Mouse (Mus musculus): ENCODE results near the gene Stxbp1.

Gene Stxbp1

GRCm38 (mm10) chr2:32846805-32847467 is at the start of gene Stxbp1:
Gene Stxbp1, minus strand, starts transcription at chr2:32847245.
- peak; percentile 85 for DNase-seq (ENCODE audit: low spot score)

GRCm38 (mm10) chr2:32896507-32897147 is 49.6 kb upstream of the Stxbp1 start:
- DNase-seq (ENCODE audit: low spot score), result no peak

GRCm38 (mm10) chr2:32895606-32896106 is 48.6 kb upstream of the Stxbp1 start:
- DNase-seq (ENCODE audit: low spot score), result no peak

- no peak for DNase-seq (ENCODE audit: low spot score)
Observed at GRCm38 (mm10) chr2:32894097-32894496, 47.1 kb upstream of the Stxbp1 start.

- no peak for DNase-seq (ENCODE audit: low spot score)
Observed at GRCm38 (mm10) chr2:32892490-32892889, 45.4 kb upstream of the Stxbp1 start.

- no peak for DNase-seq (ENCODE audit: low spot score)
Observed at GRCm38 (mm10) chr2:32891278-32891677, 44.2 kb upstream of the Stxbp1 start.

- no peak for DNase-seq (ENCODE audit: low spot score)
Observed at GRCm38 (mm10) chr2:32890280-32890679, 43.2 kb upstream of the Stxbp1 start.

- no peak for DNase-seq (ENCODE audit: low spot score)
Observed at GRCm38 (mm10) chr2:32888551-32888950, 41.5 kb upstream of the Stxbp1 start.

GRCm38 (mm10) chr2:32888029-32888428 is 41.0 kb upstream of the Stxbp1 start:
- no peak for DNase-seq (ENCODE audit: low spot score)

DNA sequence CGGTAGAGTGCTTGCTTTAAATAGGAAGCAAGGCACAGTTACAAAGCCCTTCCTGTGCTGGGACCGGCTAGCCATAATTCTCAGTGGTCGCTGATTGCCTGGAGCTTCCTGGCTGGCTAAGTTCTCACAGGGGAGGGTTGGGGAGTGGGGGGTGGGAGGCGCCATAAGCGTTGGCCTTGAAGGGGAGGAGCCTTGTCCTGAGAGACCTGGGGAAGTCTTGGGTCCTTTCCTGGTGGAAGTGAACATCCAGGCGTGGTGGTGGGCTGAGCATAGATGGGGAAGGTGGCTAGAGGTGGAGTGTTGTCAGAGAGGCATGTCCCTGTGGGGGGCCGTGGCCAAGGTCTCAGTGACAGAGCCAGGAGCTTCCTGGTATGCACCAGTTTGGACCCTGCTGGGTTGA is 37.7 kb upstream of the Stxbp1 start:
- DNase-seq (ENCODE audit: low spot score), result no peak

DNA sequence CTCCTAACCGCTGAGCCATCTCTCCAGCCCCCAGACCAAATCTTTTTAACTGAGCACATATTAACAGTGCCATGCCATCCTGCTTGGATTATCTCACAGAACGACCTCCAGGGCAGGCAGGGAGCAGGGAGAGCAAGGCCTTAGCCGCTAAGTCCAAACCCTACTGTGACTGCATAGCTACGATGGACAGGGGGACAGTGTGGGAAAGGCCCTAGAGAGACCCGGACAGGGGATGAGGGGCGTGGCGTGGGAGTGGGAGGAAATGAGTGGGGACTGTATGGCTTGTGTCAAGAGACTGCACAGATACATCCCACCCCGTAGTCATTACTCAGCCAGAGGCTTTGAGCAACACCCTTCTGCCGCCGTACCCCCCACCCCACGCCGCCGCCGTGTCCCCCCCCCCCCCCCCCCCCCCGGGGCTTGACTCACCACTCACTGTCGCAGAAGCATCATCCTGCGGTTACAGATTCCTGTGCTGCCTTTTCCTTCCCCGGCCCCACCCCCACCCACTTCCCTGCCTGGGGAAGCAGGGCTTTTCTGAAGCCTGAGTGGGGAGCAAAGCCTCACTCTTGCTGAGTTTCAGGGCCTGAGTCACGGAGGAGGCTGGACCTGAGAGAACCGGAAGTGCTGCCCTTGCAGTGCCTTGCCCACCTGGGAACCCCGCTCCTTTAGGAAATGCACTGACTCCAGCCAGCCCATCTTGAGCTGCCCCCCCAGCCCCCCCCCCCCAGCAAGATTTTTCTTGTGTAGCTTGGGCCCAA is 35.4 kb upstream of the Stxbp1 start:
- DNase-seq (ENCODE audit: low spot score), result no peak

DNA sequence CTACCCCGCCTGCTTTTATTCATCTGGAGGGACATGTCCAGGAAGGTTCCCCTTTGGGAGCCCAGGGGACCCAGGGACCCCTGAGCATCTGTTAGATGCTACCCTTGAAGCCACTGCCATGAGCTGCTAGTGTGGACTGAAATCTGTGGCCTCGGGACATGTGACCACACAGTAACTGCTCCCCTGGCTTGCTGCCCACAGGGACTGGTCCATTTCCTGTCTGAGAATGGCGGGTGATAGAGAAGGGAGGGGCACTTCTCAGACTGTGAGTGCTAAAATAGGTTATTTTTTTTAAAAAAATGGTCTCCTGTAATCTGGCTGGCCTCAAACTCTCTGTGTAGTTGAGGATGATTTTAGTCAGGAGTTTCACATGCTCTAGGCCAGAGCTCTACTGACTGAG is 34.7 kb upstream of the Stxbp1 start:
- peak; percentile 44 for DNase-seq (ENCODE audit: low spot score)

GRCm38 (mm10) chr2:32881054-32881453 is 34.0 kb upstream of the Stxbp1 start:
- DNase-seq (ENCODE audit: low spot score), result no peak

DNA sequence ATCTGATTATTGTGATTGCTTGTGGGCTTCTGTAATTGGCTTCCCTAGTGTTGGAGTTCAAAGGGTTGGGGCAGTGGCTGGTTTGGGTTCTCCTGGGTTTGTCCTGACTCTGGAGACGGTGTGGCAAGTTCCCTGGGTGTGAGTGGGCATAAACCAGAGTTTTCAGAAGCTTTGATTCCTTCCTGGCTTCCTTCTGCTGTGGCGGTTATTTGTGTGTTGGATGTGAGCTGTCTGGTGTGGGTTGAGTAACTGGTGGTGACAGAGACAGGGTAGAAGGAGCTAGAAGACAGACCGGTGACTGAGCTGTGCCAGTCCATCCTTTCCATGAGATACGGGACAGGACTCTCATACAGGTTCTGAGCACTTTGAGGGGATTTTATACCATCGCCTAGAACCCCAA is 32.5 kb upstream of the Stxbp1 start:
- DNase-seq (ENCODE audit: low spot score), result no peak

GRCm38 (mm10) chr2:32878396-32878795 is 31.4 kb upstream of the Stxbp1 start:
- DNase-seq (ENCODE audit: low spot score), result no peak

GRCm38 (mm10) chr2:32877761-32878393 is 30.8 kb upstream of the Stxbp1 start:
- no peak for DNase-seq (ENCODE audit: low spot score)

DNA sequence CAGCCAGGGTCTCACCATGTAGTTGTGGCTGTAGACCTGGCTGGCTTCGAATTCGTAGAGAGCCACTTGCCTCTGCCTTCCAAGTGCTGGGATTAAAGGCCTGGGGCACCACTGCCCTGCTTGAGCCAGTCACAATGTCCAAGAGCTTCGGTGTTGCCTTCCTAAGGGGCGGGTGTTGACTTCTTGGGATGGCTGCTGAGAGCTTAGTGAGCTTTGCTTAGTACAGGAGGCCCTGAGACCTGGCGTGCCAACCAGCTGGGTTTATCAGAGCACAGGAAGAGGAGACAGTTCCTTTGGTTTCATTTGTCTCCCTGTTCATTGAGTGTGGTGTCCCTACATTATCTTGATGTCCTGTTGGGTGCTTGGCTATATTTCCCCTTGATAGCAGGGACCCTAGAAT is 30.3 kb upstream of the Stxbp1 start:
- no peak for DNase-seq (ENCODE audit: low spot score)

- no peak for DNase-seq (ENCODE audit: low spot score)
Observed at GRCm38 (mm10) chr2:32876490-32877302, 29.7 kb upstream of the Stxbp1 start.

DNA sequence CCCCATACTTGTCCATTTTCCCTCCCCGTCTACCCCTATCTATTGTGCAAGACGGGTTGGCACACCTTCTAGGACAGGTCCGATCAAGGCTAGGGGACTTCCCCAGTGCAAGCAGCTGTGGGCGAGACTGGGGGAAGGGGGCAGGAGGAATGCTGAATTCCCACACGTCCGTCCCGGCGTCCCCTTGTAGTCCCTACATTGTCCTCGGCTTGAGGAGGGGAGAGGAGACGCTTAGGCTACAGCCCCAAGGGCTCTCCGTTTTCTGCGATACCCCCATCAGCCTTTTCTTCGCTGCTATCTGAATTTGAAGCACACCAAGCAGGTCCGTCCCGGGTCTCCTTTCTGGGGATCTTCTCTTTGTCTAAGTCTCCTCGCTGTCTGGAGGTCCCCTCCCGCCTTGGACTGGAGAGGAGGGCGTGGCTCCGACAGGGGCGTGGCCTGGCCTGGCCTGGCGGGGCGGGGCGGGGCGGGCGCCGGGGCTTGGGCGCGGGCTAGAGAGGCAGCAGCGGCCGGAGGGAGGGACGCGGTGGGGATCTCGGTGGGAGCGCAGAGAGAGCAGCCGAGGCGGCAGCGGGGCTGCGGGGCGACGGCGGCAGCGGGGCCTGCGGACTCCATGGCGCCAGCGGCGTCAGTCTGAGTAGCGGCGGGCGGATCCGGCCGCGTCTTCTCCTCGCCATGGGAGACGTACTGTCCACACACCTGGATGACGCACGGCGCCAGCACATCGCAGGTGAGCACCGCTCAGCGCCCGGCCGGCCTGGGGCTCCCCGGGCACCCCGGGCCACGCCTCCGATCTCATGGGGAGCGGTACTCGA is 28.8 kb upstream of the Stxbp1 start, which contains the start of gene Fam129b:
Gene Fam129b (plus strand): TSS at position 440 of the 815 bp plus-strand sequence.
- DNase-seq (ENCODE audit: low spot score), result peak; percentile 81

DNA sequence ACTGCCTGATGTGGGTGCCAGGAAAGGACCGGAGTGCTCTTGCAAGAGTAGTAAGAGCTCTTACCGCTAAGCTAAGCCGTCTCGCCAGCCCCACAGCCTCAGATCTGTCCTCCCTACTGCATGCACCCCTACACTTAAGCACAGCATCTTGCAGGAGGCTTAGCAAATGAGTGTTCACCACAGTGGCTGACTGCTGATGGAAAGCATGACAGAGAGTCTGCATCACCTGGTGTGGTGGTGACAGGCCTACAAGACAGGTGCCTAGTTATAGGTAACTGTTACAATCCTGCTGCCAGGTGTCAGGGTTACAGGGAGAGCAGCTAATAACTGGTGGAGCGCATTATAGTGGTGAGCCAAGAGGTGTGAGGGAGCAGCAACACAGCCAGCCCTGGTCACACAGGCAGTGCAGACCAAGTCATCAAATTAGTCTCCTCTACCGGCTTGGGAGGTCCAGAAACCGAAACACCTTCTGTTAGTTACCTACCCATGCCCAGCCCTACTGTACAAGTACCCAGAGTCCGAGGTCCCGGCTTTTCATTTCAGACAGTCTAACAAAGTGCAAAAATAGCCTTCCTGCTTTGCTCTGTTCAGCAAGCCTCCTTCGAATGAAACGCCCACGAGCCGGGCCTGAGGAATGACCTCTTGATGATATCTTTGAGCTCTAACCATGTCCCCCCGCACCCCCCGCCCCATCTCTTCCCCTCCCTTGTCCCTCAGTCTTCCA is 28.1 kb upstream of the Stxbp1 start:
- DNase-seq (ENCODE audit: low spot score), result no peak

Data from ovary, adult 18-20 months (tissue).